Mouse (Mus musculus) heart, postnatal 36 days (tissue): Measurements from ENCODE around the gene Pik3c2a. TPM values are rescaled to one million over a fixed set of nuclear protein-coding genes. Genes with fewer than 3 reads are reported as not detected.

Experiments used
- DNase-seq, 2 experiments: peaks; one replicate each; pipeline ENCODE4 v3.0.0; 2021 to 2022
- intact Hi-C: fragments of 180-260 bp; cut with DNase I; formaldehyde crosslinking; loops from one replicate; pipeline ENCODE4 v1.15.1; 2025
- total RNA-seq, 2 experiments: library from RNA; stranded (reverse); gene quantifications; 2 replicates each; pipeline ENCODE4 v1.2.3; 2021

Pik3c2a gene
- total RNA-seq, 2 experiments from 2014 or later, result 16.3 to 16.9 TPM

DNA sequence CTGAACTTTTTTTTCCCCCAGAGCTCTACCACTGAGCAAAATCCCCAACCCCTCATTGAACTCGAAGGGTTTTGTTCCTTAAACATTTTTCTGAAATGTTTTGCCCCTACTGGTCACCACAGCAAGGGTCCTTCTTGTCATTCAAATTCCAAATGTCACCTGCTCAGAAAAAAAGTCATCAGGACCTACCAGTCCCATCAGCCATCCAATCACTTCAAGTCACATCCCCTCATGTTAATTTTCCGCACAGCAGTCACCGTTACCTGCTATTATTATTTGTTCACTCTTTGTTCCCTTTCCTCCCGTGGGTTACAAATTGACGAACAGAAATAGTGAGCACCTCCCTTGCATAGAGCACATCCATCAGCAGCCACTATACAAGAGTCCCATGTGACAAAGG lies 136.6 kb downstream of the Pik3c2a start:
- intact Hi-C loops, result loop anchor here (5.0 kb wide), 1 partner anchor 144 kb away; no protein-coding TSS in a partner anchor
- DNase-seq, result no peak

GRCm38 (mm10) chr7:116301661-116302311 lies 141.5 kb downstream of the Pik3c2a start:
- intact Hi-C loops, result no loop called here
- no peak for DNase-seq

GRCm38 (mm10) chr7:116301144-116301543 lies 142.1 kb downstream of the Pik3c2a start:
- no peak for DNase-seq
- intact Hi-C loops, result no loop called here

GRCm38 (mm10) chr7:116298851-116299250 lies 144.4 kb downstream of the Pik3c2a start:
- DNase-seq, result no peak
- intact Hi-C loops, result no loop called here

DNA sequence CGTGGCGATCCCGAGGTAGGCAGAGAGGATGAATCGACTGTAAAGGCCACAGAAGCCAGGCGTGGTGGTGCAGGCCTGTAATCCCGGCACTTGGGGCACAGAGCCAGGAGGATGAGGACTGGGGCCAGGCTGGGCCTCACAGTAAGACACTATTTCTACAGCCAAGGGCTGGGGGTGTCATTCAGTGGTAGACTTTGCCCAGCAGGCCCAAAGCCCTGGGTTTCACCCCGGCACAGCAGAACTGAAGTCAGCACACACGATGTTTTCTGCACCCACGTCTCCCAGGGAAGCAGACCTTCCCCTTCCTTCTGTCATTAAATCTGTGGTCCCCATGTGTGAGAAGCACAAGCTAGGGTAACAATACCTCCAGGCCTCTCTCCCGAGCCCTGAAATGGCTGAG lies 144.9 kb downstream of the Pik3c2a start:
- intact Hi-C loops, result no loop called here
- DNase-seq, result no peak

DNA sequence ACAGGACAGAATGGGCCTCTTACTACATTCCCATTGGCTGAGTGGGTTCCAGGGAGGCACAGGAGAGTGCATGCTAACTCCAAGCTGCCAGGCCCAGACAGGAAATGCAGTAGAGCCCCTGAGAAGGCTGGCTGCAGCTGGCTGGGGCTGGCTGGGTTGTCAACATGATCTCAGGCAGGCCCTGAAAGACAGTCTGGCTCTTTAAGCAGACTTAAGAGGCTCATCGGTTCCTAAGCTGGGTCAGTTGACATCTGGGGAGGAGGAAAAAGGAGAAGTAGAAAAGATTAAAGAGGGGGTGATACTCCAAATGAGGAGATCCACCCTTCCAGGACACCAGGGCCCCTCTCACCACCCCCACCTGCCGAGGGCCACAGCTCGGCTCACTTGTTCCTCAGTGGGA lies 148.3 kb downstream of the Pik3c2a start:
- DNase-seq, result no peak

GRCm38 (mm10) chr7:116292377-116292776 lies 150.9 kb downstream of the Pik3c2a start:
- intact Hi-C loops, result no loop called here
- no peak for DNase-seq

More for the DNA sequence above, 148.3 kb downstream of the Pik3c2a start:
- intact Hi-C loops, result no loop called here

DNA sequence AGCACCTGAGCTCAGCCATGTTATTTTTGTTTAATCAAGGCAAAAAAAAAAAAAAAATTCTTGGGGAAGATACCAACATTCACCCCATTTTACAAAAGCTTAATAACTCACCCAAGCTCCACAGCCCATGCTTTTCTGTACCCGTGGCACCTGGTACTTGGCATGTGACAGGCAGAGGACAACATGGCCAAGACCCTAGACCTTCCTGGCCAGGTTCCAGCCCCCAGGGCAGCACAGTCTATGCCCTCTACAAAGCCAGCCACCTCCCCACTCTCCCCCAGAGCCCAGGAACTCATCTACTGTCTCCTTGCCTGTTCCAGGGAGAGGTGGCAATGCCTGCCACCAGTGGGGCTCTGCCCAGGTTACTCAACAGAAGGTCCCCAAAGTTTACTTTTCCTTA lies 152.7 kb downstream of the Pik3c2a start:
- intact Hi-C loops, result no loop called here
- no peak for DNase-seq

DNA sequence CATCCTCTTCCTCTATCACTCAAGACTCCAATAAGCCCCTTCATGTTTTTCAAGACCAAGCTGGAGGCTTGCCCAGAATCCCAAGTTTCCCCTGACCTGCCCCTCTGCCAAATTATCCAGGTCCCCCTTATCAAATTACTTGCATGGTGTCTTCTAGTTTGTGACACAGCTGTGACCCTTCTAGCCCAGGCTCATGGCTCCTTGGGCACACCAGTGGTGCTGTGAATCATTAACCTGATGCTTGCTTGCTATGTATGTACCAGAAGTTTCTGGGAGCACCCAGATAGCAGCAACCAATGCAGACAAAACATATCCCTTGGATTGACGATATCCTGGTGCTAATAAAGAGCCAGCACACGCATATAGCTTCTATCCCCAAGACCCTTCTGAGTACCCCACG lies 154.3 kb downstream of the Pik3c2a start:
- intact Hi-C loops, result no loop called here
- no peak for DNase-seq

- intact Hi-C loops, result no loop called here
- no peak for DNase-seq
Observed at GRCm38 (mm10) chr7:116287959-116288358, 155.3 kb downstream of the Pik3c2a start.

Other genes starting within 250 kb of the Pik3c2a start
- gene Plekha7, start 135.1 kb downstream of the Pik3c2a start, total RNA-seq, result 1 to 10 TPM; 3.9 to 5.6 TPM
- gene Rps13, start 109.3 kb downstream of the Pik3c2a start, total RNA-seq, result 100 to 1,000 TPM; 313 to 343 TPM
- gene Nucb2, start 60.9 kb upstream of the Pik3c2a start, total RNA-seq, result 1 to 10 TPM; 8.0 to 8.1 TPM